Mouse (Mus musculus): ENCODE data around the gene Iqcf1. TPM values are rescaled to one million over a fixed set of nuclear protein-coding genes. Genes with fewer than 3 reads are reported as not detected.
"Not testable (repeated sequence)": the region's sequence is repeated elsewhere in the genome, so short reads cannot be mapped to it uniquely, and the experiment has no call there.

Gene Iqcf1
- polyA plus RNA-seq, 1 experiment: not detected

DNA sequence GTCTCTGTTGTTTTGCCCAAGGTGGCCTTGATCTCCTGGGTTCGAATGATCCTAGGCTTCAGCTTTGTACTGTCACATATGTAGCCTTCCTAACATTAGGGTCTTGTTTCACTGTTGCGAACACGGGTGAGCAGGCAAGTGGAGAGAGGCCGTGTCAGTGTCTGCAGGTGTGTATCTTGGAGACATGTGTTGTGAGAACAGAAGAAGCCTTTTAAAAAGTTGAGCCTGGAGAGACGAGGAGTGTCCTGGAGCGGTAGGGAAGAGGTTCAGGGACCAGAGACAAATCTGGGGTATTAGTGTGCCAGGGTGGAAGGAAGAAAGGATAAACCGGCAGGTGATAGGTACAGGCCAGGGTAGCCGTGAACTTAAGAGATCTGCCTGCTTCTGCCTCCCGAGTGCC lies 21.7 kb upstream of the Iqcf1 start:
- peak overlapping the region; percentile 94 for H3K4me3 ChIP-seq (replicated peaks)
- peaks cover 43% of the 10 kb centered on the region for H3K36me3 ChIP-seq (replicated peaks; ENCODE audit: low read length)
- TF ChIP-seq FLI1 (IDR thresholded peaks at IDR 0.05; ENCODE audit: low read length) (no peak), GATA1 (IDR thresholded peaks at IDR 0.05; ENCODE audit: borderline replicate concordance, low read length) (no peak)
- peaks cover 60% of the 10 kb centered on the region for H3K4me1 ChIP-seq
- H3K9me3 ChIP-seq: no peaks in the 10 kb centered on the region
- H3K27me3 ChIP-seq (replicated peaks): peaks cover 2% of the 10 kb centered on the region

DNA sequence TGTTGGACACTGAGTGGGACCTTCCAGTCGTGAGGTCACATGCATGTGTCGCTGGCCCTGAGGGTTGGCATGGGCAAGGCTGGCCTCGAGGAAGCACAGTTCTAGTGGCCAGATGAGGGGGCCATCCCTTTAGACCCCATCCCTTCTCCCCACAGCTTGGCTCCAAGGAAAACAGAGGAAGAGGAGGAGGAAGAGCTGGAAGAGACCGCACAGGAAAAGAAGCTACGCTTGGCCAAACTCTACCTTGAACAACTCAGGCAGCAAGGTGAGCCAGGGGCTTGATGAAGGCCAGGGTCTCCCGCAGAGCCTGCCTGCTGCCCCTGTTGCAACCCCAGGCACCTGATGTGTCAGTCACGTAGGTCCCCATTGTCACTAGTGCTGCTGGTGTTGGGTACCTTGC lies 19.2 kb upstream of the Iqcf1 start:
- Histone ChIP-seq H3K4me1 (peaks cover 37% of the 10 kb centered on the region), H3K9me3 (no peaks in the 10 kb centered on the region), H3K4me3 (replicated peaks) (no peak overlapping the region), H3K36me3 (replicated peaks; ENCODE audit: low read length) (peaks cover 60% of the 10 kb centered on the region), H3K27me3 (replicated peaks) (no peaks in the 10 kb centered on the region)
- TF ChIP-seq GATA1 (IDR thresholded peaks at IDR 0.05; ENCODE audit: borderline replicate concordance, low read length) (no peak), FLI1 (IDR thresholded peaks at IDR 0.05; ENCODE audit: low read length) (no peak)

DNA sequence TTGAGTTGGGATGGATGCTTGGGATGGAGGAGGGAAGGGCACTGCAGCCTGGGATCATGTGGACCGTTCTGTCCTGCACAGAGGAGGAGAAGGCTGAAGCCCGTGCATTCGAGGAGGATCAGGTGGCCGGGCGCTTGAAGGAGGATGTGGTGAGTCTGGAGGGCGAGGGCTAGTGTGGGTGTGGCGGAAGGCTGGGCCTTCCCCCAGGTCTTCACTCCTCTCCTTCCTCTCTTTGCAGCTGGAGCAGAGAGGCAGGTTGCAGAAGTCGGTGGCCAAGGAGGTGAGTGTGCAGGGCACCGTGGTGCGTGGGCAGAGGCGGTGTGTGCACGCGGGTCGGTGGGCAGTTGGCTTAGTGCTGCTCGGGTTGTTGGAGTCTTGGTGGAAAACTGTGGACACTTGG lies 18.7 kb upstream of the Iqcf1 start:
- Histone ChIP-seq H3K9me3 (no peaks in the 10 kb centered on the region), H3K4me3 (replicated peaks) (no peak overlapping the region), H3K36me3 (replicated peaks; ENCODE audit: low read length) (peaks cover 65% of the 10 kb centered on the region), H3K4me1 (peaks cover 32% of the 10 kb centered on the region), H3K27me3 (replicated peaks) (no peaks in the 10 kb centered on the region)
- TF ChIP-seq FLI1 (IDR thresholded peaks at IDR 0.05; ENCODE audit: low read length) (no peak), GATA1 (IDR thresholded peaks at IDR 0.05; ENCODE audit: borderline replicate concordance, low read length) (no peak)

DNA sequence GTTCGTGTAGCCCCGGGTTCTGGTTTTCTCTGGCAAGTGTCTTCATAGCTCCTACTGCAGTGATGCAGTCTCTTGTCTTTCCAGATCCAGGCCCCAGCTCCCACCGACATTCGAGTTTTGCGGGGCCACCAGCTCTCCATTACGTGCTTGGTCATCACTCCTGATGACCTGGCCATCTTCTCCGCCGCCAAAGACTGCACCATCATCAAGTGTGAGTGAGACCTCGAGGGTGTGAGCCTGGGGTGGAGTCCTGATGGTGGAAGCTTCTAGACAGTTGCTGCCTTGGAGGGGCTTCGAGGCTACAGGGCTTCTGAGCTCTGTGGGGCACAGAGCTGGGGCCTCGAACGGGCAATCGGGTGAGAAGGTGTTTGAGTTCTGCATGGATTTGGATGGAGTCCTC lies 18.1 kb upstream of the Iqcf1 start:
- Histone ChIP-seq H3K27me3 (replicated peaks) (no peaks in the 10 kb centered on the region), H3K4me3 (replicated peaks) (no peak overlapping the region), H3K36me3 (replicated peaks; ENCODE audit: low read length) (peaks cover 65% of the 10 kb centered on the region), H3K9me3 (no peaks in the 10 kb centered on the region), H3K4me1 (peaks cover 26% of the 10 kb centered on the region)
- TF ChIP-seq GATA1 (IDR thresholded peaks at IDR 0.05; ENCODE audit: borderline replicate concordance, low read length) (no peak), FLI1 (IDR thresholded peaks at IDR 0.05; ENCODE audit: low read length) (no peak)

DNA sequence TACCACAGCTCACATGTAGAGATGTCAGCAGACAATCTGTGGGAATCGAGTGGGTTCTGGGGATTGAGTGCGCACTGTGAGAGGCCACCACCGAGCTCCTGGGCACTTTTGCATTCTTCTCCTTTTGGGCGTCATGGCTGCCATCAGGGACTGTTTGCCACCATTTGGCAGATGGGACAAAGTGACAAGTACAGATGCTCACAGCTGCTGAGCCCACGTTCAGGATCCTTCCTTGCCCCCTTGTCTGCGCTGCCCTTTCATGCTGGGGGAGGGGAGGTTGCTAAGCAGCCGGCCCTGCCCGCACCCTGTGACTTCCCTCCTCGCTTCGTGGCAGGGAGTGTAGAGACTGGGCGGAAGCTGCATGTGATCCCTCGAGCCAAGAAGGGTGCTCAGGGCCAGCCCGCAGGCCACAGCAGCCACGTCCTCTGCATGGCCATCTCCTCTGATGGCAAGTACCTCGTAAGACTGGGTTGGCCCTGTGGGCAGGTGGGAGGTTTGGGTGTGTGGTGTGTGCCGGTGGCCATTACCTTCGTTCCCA lies 17.1 kb upstream of the Iqcf1 start:
- no peaks in the 10 kb centered on the region for H3K9me3 ChIP-seq
- H3K4me1 ChIP-seq: peaks cover 23% of the 10 kb centered on the region
- peaks cover 65% of the 10 kb centered on the region for H3K36me3 ChIP-seq (replicated peaks; ENCODE audit: low read length)
- no peak overlapping the region for H3K4me3 ChIP-seq (replicated peaks)
- TF ChIP-seq FLI1 (IDR thresholded peaks at IDR 0.05; ENCODE audit: low read length): no peak
- TF ChIP-seq GATA1 (IDR thresholded peaks at IDR 0.05; ENCODE audit: borderline replicate concordance, low read length): no peak
- H3K27me3 ChIP-seq (replicated peaks): no peaks in the 10 kb centered on the region

DNA sequence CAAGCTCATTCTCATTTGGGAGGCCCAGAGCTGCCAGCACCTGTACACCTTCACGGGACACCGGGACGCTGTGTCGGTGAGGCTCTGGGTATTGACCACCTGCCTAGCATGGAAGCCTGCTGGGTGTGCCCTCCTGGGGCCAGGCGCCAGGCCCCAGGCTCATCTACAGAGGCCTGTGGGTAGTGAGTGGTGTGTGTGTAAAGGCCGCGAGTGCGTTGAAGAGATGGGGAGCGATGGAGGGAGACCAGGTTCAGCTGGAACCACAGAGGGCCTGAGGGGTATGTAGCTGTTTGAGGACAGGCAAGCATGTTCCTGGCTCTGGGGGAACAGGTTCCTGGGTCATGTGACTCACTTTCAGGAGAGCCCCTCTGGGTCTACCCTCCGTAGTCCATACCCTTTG lies 16.6 kb upstream of the Iqcf1 start:
- TF ChIP-seq FLI1 (IDR thresholded peaks at IDR 0.05; ENCODE audit: low read length) (no peak), GATA1 (IDR thresholded peaks at IDR 0.05; ENCODE audit: borderline replicate concordance, low read length) (no peak)
- Histone ChIP-seq H3K9me3 (no peaks in the 10 kb centered on the region), H3K4me1 (peaks cover 18% of the 10 kb centered on the region), H3K36me3 (replicated peaks; ENCODE audit: low read length) (peaks cover 65% of the 10 kb centered on the region), H3K4me3 (replicated peaks) (no peak overlapping the region), H3K27me3 (replicated peaks) (no peaks in the 10 kb centered on the region)

DNA sequence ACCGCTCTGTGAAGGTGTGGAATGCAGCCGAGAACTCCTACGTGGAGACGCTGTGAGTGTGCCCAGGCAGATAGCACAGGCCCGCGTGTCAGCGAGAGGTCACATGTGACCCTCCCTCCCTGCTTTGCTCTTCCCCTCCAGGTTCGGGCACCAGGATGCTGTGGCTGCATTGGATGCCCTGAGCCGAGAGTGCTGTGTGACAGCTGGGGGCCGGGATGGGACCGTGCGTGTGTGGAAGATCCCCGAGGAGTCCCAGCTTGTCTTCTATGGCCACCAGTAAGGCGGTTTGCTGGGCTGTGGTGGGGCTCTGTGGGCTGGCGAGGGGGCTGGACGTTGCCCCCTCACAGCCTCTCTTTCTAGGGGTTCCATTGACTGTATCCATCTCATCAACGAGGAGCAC lies 16.2 kb upstream of the Iqcf1 start:
- TF ChIP-seq FLI1 (IDR thresholded peaks at IDR 0.05; ENCODE audit: low read length): no peak
- no peak for TF ChIP-seq GATA1 (IDR thresholded peaks at IDR 0.05; ENCODE audit: borderline replicate concordance, low read length)
- Histone ChIP-seq H3K36me3 (replicated peaks; ENCODE audit: low read length) (peaks cover 65% of the 10 kb centered on the region), H3K9me3 (no peaks in the 10 kb centered on the region), H3K4me3 (replicated peaks) (no peak overlapping the region), H3K27me3 (replicated peaks) (no peaks in the 10 kb centered on the region), H3K4me1 (peaks cover 16% of the 10 kb centered on the region)

DNA sequence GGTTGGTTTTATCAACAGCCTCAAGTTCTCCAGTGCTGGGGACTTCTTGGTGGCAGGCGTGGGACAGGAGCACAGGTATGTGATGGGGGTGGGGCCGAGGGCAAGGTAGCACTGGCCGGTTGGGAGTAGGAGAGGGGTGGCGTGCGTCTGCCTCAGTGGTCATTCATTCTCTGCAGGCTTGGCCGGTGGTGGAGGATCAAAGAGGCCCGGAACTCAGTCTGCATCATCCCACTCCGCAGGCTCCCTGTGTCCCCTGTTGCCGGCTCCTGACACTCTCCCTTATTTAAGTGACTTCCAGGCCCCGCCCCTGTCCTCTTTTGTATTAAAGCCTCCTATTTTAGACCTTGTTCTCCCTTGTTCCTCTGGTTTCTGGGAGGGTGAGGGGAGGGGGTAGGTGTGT lies 14.7 kb upstream of the Iqcf1 start:
- peaks cover 64% of the 10 kb centered on the region for H3K36me3 ChIP-seq (replicated peaks; ENCODE audit: low read length)
- peaks cover 14% of the 10 kb centered on the region for H3K4me1 ChIP-seq
- TF ChIP-seq FLI1 (IDR thresholded peaks at IDR 0.05; ENCODE audit: low read length) (no peak), GATA1 (IDR thresholded peaks at IDR 0.05; ENCODE audit: borderline replicate concordance, low read length) (no peak)
- H3K27me3 ChIP-seq (replicated peaks): no peaks in the 10 kb centered on the region
- no peaks in the 10 kb centered on the region for H3K9me3 ChIP-seq
- no peak overlapping the region for H3K4me3 ChIP-seq (replicated peaks)

DNA sequence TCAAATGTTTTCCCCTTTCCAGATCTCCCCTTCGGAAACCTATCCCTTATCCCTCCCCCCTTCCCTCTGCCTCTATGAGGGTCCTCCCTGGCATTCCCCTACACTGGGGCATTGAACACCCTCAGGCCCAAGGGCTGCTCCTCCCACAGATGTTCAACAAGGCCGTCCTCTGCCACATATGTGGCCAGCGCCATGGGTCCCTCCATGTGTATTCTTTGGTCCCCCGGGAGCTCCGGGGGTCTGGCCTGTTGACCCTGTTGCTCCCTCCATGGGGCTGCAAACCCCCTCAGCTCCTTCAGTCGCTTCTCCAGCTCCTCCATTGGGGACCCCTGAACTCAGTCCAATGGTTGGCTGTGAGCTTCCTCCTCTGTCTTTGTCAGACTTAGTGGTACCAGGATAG lies 12.2 kb upstream of the Iqcf1 start:
- not testable (repeated sequence) for H3K4me3 ChIP-seq (replicated peaks); H3K27me3 ChIP-seq (replicated peaks); H3K9me3 ChIP-seq; H3K4me1 ChIP-seq
- H3K36me3 ChIP-seq (replicated peaks; ENCODE audit: low read length): peaks cover 46% of the 10 kb centered on the region

DNA sequence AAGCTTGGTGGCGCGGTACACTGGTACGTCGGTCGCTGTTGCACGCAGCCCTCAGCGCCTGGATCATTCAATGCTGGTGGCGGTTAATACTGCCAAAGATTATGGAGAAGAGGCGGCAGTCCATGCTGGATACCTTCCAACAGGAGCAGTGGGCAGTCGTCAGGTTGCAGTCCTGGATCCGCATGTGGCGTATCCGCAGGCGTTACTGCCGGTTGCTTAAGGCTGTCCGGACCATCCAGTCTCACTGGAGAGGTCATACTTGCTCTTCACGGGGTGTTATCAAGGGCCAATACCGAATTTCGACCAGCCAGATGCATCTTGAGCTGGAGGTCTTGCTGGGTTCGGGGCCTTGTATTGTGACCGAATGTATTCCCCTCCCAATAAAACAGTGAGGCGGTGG lies 2.1 kb downstream of the Iqcf1 start:
- no peaks in the 10 kb centered on the region for H3K36me3 ChIP-seq (replicated peaks; ENCODE audit: low read length)
- H3K4me1 ChIP-seq: no peaks in the 10 kb centered on the region
- peaks cover 5% of the 10 kb centered on the region for H3K9me3 ChIP-seq
- no peak for TF ChIP-seq FLI1 (IDR thresholded peaks at IDR 0.05; ENCODE audit: low read length)
- no peak for TF ChIP-seq GATA1 (IDR thresholded peaks at IDR 0.05; ENCODE audit: borderline replicate concordance, low read length)
- peaks cover 25% of the 10 kb centered on the region for H3K27me3 ChIP-seq (replicated peaks)
- peak overlapping the region; percentile 4 for H3K4me3 ChIP-seq (replicated peaks)

DNA sequence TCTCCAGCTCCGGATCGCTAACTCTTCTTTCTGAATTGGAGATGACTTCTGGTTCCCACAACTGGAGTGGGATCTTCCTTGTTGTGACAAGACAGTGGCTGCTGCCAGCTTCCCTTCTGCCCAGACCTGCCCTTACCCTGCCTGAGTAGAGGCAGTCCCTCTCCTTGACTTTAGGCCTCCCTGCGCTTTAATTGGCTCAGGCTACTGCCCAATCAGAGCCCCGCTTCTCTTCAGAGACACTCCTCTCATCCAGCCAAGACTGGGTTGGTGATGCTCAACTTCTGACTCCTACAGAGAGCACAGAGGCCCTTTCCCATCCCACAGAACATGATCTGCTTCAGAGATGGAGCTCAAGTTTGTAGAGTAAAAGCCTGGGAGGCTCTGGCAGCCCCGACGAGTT lies 4.5 kb downstream of the Iqcf1 start:
- H3K4me1 ChIP-seq: no peaks in the 10 kb centered on the region
- no peaks in the 10 kb centered on the region for H3K36me3 ChIP-seq (replicated peaks; ENCODE audit: low read length)
- TF ChIP-seq GATA1 (IDR thresholded peaks at IDR 0.05; ENCODE audit: borderline replicate concordance, low read length) (no peak), FLI1 (IDR thresholded peaks at IDR 0.05; ENCODE audit: low read length) (no peak)
- H3K27me3 ChIP-seq (replicated peaks): peaks cover 30% of the 10 kb centered on the region
- H3K4me3 ChIP-seq (replicated peaks): no peak overlapping the region
- H3K9me3 ChIP-seq: peaks cover 5% of the 10 kb centered on the region
